In genomic region chr2:136921003-136921408, GRCm38 (mm10) we compare ENCODE assay signal across 8 mouse cellular contexts. TPM values are rescaled to one million over a fixed set of nuclear protein-coding genes. Genes with fewer than 3 reads are reported as not detected.
A peak's percentile ranks its signal among the peaks of the same experiment; 100 is the strongest.
DNase-seq lines count a peak whose midpoint lies in the region; ATAC-seq and TF ChIP-seq lines count a peak whose summit lies in the region.

No protein-coding gene starts in this region.

- TF ChIP-seq CTCF in CH12.LX (conservative IDR thresholded peaks at IDR 0.05 in 1 of 2, IDR thresholded peaks at IDR 0.05 in 1 of 2; ENCODE audit: low read depth in 2 of 2, low read length in 2 of 2): no peak
- no peak for TF ChIP-seq CTCF in heart, postnatal 0 days (IDR thresholded peaks at IDR 0.05; ENCODE audit: low read depth)

- H3K9me3 ChIP-seq in CH12.LX (replicated peaks; ENCODE audit: low read length): no peaks in the 10 kb centered on the region
- no peaks in the 10 kb centered on the region for H3K9me3 ChIP-seq in heart, postnatal 0 days (replicated peaks; ENCODE audit: control insufficient read depth, low read length)
- H3K9me3 ChIP-seq in megakaryocyte, embryonic 14.5 days: no peaks in the 10 kb centered on the region

- peak overlapping the region; percentile 16 to 44 (median 42) for H3K4me3 ChIP-seq in CH12.LX (replicated peaks in 1 of 3; ENCODE audit: low read depth in 2 of 3, low read length in 2 of 3, poor library complexity in 1 of 3)
- no peak overlapping the region for H3K4me3 ChIP-seq in heart, postnatal 0 days (ENCODE audit: low read depth, low read length)
- H3K4me3 ChIP-seq in megakaryocyte, embryonic 14.5 days (replicated peaks): peak overlapping the region; percentile 92

- no peaks in the 10 kb centered on the region for H3K27me3 ChIP-seq in CH12.LX (replicated peaks)
- no peaks in the 10 kb centered on the region for H3K27me3 ChIP-seq in heart, postnatal 0 days (ENCODE audit: control insufficient read depth, insufficient read depth, low read length)
- no peaks in the 10 kb centered on the region for H3K27me3 ChIP-seq in megakaryocyte, embryonic 14.5 days (replicated peaks)

- H3K9ac ChIP-seq in CH12.LX (ENCODE audit: insufficient read depth, low read depth): peak overlapping the region; percentile 20
- no peak overlapping the region for H3K9ac ChIP-seq in heart, postnatal 0 days (replicated peaks; ENCODE audit: low read depth, low read length)

- TF ChIP-seq RAD21 in CH12.LX (IDR thresholded peaks at IDR 0.05; ENCODE audit: low read depth, low read length): no peak

- TF ChIP-seq EP300 in CH12.LX (IDR thresholded peaks at IDR 0.05; ENCODE audit: low read length): peak; percentile 64
- no peak for TF ChIP-seq EP300 in heart, postnatal 0 days (IDR thresholded peaks at IDR 0.05; ENCODE audit: low read depth)

- dilution Hi-C loops in CH12.LX (cut with MboI; ENCODE audit: extremely low pct_ligation_motif_present, extremely low pct_unique_long_range_greater_than_20kb, low sequenced_read_pairs): no loop called here

- ATAC-seq in heart, postnatal 0 days (ENCODE audit: insufficient read depth, low read depth): peak; percentile 47; the same call in 1 of the 2 replicates

- peaks cover 3 to 37% of the 10 kb centered on the region in 2 experiments; a peak in 2 of 4 replicates for H3K4me1 ChIP-seq in CH12.LX (ENCODE audit: control insufficient read depth in 1 of 2, insufficient read depth in 2 of 2)
- peaks cover 10% of the 10 kb centered on the region for H3K4me1 ChIP-seq in heart, postnatal 0 days (ENCODE audit: control insufficient read depth, insufficient read depth)
- peaks cover 58% of the 10 kb centered on the region for H3K4me1 ChIP-seq in megakaryocyte, embryonic 14.5 days

- peaks cover 0 to 8% of the 10 kb centered on the region in 2 experiments for H3K36me3 ChIP-seq in CH12.LX (replicated peaks in 1 of 2; ENCODE audit: control insufficient read depth in 1 of 2, insufficient read depth in 1 of 2, low read length in 1 of 2)
- H3K36me3 ChIP-seq in heart, postnatal 0 days (replicated peaks; ENCODE audit: control insufficient read depth, insufficient read depth, low read length): no peaks in the 10 kb centered on the region
- no peaks in the 10 kb centered on the region for H3K36me3 ChIP-seq in megakaryocyte, embryonic 14.5 days (replicated peaks; ENCODE audit: low read length)

- no peak for TF ChIP-seq POLR2A in CH12.LX (IDR thresholded peaks at IDR 0.05; ENCODE audit: low read depth, low read length)

- peak overlapping the region; percentile 71 for H3K27ac ChIP-seq in CH12.LX (ENCODE audit: insufficient read depth, low read depth)
- H3K27ac ChIP-seq in heart, postnatal 0 days (ENCODE audit: low read depth): peak overlapping the region; percentile 30; the same call in 1 of the 2 replicates

- 39% methylated on average over 4 of the region's 4 CpGs for WGBS in heart, postnatal 0 days

- 0 out of 2 replicates have a peak, but pooled peaks cover 3% of the 10 kb centered on the region for H3K79me2 ChIP-seq in CH12.LX (replicated peaks; ENCODE audit: control insufficient read depth, extremely low read depth, insufficient read depth, poor library complexity, severe bottlenecking)

- peak; percentile 3 to 7 for DNase-seq in kidney, postnatal 36 days
- DNase-seq in kidney, adult 18-20 months: no peak
- DNase-seq in CH12.LX (ENCODE audit: extremely low read depth): peak; percentile 71
- DNase-seq in adrenal gland, postnatal 14 days: peak; percentile 27
- DNase-seq in heart, postnatal 0 days (ENCODE audit: low spot score): peak; percentile 16
- no peak for DNase-seq in embryo, embryonic 10 days (ENCODE audit: low spot score)
- no peak for DNase-seq in thymus, postnatal 4 days

- peak overlapping the region; percentile 62 for H3K4me2 ChIP-seq in CH12.LX (ENCODE audit: insufficient read depth, low read depth, poor library complexity, severe bottlenecking)
- no peak overlapping the region for H3K4me2 ChIP-seq in heart, postnatal 0 days (ENCODE audit: low read depth, low read length)

- in situ Hi-C loops in CH12.LX (cut with MboI; ENCODE audit: low pct_ligation_motif_present, low pct_unique_long_range_greater_than_20kb, low sequenced_read_pairs): no loop called here

TF ChIP-seq in CH12.LX, 34 proteins besides CTCF, POLR2A, EP300 and RAD21:
- TF ChIP-seq ELF1 (IDR thresholded peaks at IDR 0.05; ENCODE audit: low read depth, low read length) (0 out of 2 replicates have a peak, but pooled peaks have one; percentile 37), MAX (IDR thresholded peaks at IDR 0.05; ENCODE audit: low read length) (no peak), JUND (conservative IDR thresholded peaks at IDR 0.05; ENCODE audit: low read depth, low read length) (no peak; the same call in 1 of the 2 replicates), MEF2A (IDR thresholded peaks at IDR 0.05; ENCODE audit: borderline replicate concordance, low read depth, low read length) (peak; percentile 70; the same call in 1 of the 2 replicates), PAX5 (IDR thresholded peaks at IDR 0.05; ENCODE audit: low read length) (no peak), TCF12 (IDR thresholded peaks at IDR 0.05; ENCODE audit: low read depth, low read length) (0 out of 2 replicates have a peak, but pooled peaks have one; percentile 18), MAZ (IDR thresholded peaks at IDR 0.05; ENCODE audit: low read depth, low read length) (peak; percentile 65; the same call in 1 of the 2 replicates), IRF4 (IDR thresholded peaks at IDR 0.05; ENCODE audit: low read depth, low read length) (peak; percentile 67), MYC (IDR thresholded peaks at IDR 0.05; ENCODE audit: low read depth, low read length) (no peak), SMC3 (IDR thresholded peaks at IDR 0.05; ENCODE audit: low read depth, low read length) (no peak), MXI1 (IDR thresholded peaks at IDR 0.05; ENCODE audit: low read depth, low read length) (no peak), ZMIZ1 (IDR thresholded peaks at IDR 0.05; ENCODE audit: low read depth, low read length) (no peak), USF1 (IDR thresholded peaks at IDR 0.05; ENCODE audit: low read depth, low read length) (no peak), GABPA (IDR thresholded peaks at IDR 0.05; ENCODE audit: insufficient replicate concordance, low read depth, low read length) (no peak), MAFK (IDR thresholded peaks at IDR 0.05; ENCODE audit: insufficient replicate concordance, low read length) (peak; percentile 96), SIN3A (IDR thresholded peaks at IDR 0.05; ENCODE audit: low read length) (peak; percentile 74; the same call in 1 of the 2 replicates), HCFC1 (IDR thresholded peaks at IDR 0.05; ENCODE audit: low read depth, low read length) (no peak), ETS1 (conservative IDR thresholded peaks at IDR 0.05; ENCODE audit: low read depth, low read length) (peak; percentile 61), JUN (IDR thresholded peaks at IDR 0.05; ENCODE audit: insufficient read depth, low read depth, low read length) (no peak)
TF ChIP-seq in CH12.LX: peak in this region for 8.

RNA-seq across cellular contexts. Expression of gene AL731706.1, which starts 29.8 kb away (rescaled TPM):
- total RNA-seq in CH12.LX (2012; rRNA removed): 14.8 and 19.3 TPM in 2 replicates
- total RNA-seq in CH12.LX (2014; rRNA removed): 40.7 and 49.0 TPM in 2 replicates
- 13.3 and 14.2 TPM in 2 replicates for polyA plus RNA-seq in CH12.LX (2012; ENCODE audit: insufficient read length, low read depth)
- 10.9 and 16.1 TPM in 2 replicates for total RNA-seq in adrenal gland, postnatal 14 days (2021)
- total RNA-seq in heart, postnatal 0 days (2014; rRNA removed; ENCODE audit: low replicate concordance): 14.1 and 27.9 TPM in 2 replicates
- polyA plus RNA-seq in heart, postnatal 0 days (2015; fragmentation: Nextera tagmentation; extraction: Ambion mirVana): 73.1 and 84.7 TPM in 2 replicates
- polyA plus RNA-seq in megakaryocyte, embryonic 14.5 days (2012; ENCODE audit: insufficient read depth, low replicate concordance): 1.8 TPM in 1 of 2 replicates, not detected in the other

RNA-seq across cellular contexts. Expression of gene Mkks, which starts 29.8 kb away (rescaled TPM):
- total RNA-seq in CH12.LX (2012; rRNA removed) (2.2 and 3.1 TPM in 2 replicates), CH12.LX (2014; rRNA removed) (5.1 and 5.8 TPM in 2 replicates)
- polyA plus RNA-seq in CH12.LX (2012; ENCODE audit: insufficient read length, low read depth): 17.0 and 25.8 TPM in 2 replicates
- total RNA-seq in adrenal gland, postnatal 14 days (2021): 31.1 and 32.3 TPM in 2 replicates
- 17.6 and 20.8 TPM in 2 replicates for total RNA-seq in heart, postnatal 0 days (2014; rRNA removed; ENCODE audit: low replicate concordance)
- polyA plus RNA-seq in heart, postnatal 0 days (2015; fragmentation: Nextera tagmentation; extraction: Ambion mirVana): 14.6 and 20.8 TPM in 2 replicates
- not detected in 2 replicates for polyA plus RNA-seq in megakaryocyte, embryonic 14.5 days (2012; ENCODE audit: insufficient read depth, low replicate concordance)

RNA-seq across cellular contexts. Expression of gene Slx4ip, which starts 30.0 kb away (rescaled TPM):
- total RNA-seq in CH12.LX (2012; rRNA removed): 4.4 and 4.7 TPM in 2 replicates
- 3.8 and 4.1 TPM in 2 replicates for total RNA-seq in CH12.LX (2014; rRNA removed)
- polyA plus RNA-seq in CH12.LX (2012; ENCODE audit: insufficient read length, low read depth): 6.5 and 6.7 TPM in 2 replicates
- 4.6 and 5.8 TPM in 2 replicates for total RNA-seq in adrenal gland, postnatal 14 days (2021)
- 0.93 and 1.2 TPM in 2 replicates for total RNA-seq in heart, postnatal 0 days (2014; rRNA removed; ENCODE audit: low replicate concordance)
- polyA plus RNA-seq in heart, postnatal 0 days (2015; fragmentation: Nextera tagmentation; extraction: Ambion mirVana): 2.1 and 2.6 TPM in 2 replicates
- 0.11 TPM in 1 of 2 replicates, not detected in the other for polyA plus RNA-seq in megakaryocyte, embryonic 14.5 days (2012; ENCODE audit: insufficient read depth, low replicate concordance)

RNA-seq across cellular contexts. Expression of gene AL731706.2, which starts 35.5 kb away (rescaled TPM):
- total RNA-seq in CH12.LX (2012; rRNA removed): 8.3 TPM in 1 of 2 replicates, not detected in the other
- total RNA-seq in CH12.LX (2014; rRNA removed): not detected in 2 replicates
- polyA plus RNA-seq in CH12.LX (2012; ENCODE audit: insufficient read length, low read depth): 46.1 and 75.9 TPM in 2 replicates
- total RNA-seq in adrenal gland, postnatal 14 days (2021): 5.3 and 22.3 TPM in 2 replicates
- not detected in 2 replicates for total RNA-seq in heart, postnatal 0 days (2014; rRNA removed; ENCODE audit: low replicate concordance)
- 72.6 and 84.7 TPM in 2 replicates for polyA plus RNA-seq in heart, postnatal 0 days (2015; fragmentation: Nextera tagmentation; extraction: Ambion mirVana)
- polyA plus RNA-seq in megakaryocyte, embryonic 14.5 days (2012; ENCODE audit: insufficient read depth, low replicate concordance): 4.8 TPM in 1 of 2 replicates, not detected in the other

Comparison
In these comparisons a context has a peak if more than half of its experiments do, and no peak if none do; other contexts are left out.
1. DNase-seq: peak in kidney, postnatal 36 days (2 of 2), CH12.LX (single experiment), adrenal gland, postnatal 14 days (single experiment) and heart, postnatal 0 days (single experiment); none in kidney, adult 18-20 months (single experiment), embryo, embryonic 10 days (single experiment) and thymus, postnatal 4 days (single experiment).